Mouse (Mus musculus): ENCODE measurements at regions not wholly inside any gene's neighbourhood (a gene's known extent, or its start where the extent isn't known, plus 50 kb on each side); places are given as distances from the start of the nearest gene placed in this dataset.

DNA sequence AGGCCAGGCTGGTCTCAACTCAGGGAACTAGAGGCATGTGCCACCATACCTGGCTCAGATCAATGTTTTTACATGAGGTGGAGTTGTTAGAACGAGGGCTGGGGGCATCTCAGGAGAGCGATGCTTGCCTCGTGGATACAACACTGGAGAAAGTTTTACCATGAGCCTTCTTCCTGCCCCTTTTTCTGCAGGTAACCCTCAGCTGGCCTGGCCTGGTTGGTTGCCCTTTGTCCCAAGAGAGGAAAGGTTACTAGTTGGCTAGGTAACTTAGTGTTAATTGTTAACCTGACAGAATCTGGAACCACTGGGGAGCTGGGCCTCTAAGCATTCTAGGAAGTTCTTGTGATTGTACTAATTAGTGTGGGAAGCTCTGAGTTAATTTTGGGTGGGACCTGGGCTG, 81.0 kb upstream of the Sertad2 start:
- no peak for DNase-seq (ENCODE audit: inconsistent ontology term)

DNA sequence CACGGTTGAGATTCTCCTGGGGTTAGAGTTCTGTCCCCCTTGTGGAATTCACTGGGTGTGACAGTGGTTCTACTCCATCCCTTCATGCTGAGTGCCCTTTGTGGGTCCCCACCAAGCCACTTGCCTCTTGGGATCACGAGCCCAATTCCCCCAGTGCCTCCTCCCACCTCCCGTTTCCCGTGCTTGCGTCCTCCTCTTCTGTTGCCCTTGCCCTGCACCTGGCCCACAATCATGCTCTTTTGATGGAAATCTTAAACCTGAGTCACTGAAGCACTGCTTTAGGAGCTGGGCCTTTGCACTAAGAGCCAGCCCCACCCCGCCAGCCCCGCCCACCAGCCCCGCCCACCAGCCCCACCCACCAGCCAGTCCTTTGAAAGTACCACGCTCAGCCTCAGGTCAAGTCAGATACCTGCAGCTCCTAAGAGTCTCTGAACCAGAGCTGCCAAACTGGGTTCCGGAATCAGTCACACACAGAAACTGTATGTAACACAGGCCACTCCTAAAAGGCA, 79.8 kb upstream of the Sertad2 start:
- no peak for DNase-seq (ENCODE audit: inconsistent ontology term)

- no peak for DNase-seq (ENCODE audit: inconsistent ontology term)
These were observed 78.5 kb upstream of the Sertad2 start for GRCm38 (mm10) chr11:20464564-20464963.

DNA sequence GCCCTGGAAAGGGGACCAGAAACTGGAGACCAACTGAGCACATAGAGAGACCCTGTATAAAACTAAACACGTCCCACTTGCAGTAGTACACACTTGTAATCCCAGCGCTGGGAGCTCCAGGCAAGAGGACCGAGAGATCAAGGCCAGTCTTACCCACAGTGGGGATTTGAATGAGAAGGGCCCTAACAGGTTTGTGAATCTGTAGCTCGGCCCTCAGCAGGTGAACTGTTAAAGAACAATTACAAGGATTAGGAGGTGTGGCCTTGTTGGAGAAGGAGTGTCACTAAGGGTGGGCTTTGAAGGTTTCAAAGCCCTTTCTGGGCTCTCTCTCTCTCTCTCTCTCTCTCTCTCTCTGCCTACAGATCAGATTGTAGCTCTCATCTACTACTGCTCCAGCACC, 76.5 kb upstream of the Sertad2 start:
- no peak for DNase-seq (ENCODE audit: inconsistent ontology term)

- DNase-seq (ENCODE audit: inconsistent ontology term), result no peak
These were observed 74.6 kb upstream of the Sertad2 start for GRCm38 (mm10) chr11:20468319-20469018.

DNA sequence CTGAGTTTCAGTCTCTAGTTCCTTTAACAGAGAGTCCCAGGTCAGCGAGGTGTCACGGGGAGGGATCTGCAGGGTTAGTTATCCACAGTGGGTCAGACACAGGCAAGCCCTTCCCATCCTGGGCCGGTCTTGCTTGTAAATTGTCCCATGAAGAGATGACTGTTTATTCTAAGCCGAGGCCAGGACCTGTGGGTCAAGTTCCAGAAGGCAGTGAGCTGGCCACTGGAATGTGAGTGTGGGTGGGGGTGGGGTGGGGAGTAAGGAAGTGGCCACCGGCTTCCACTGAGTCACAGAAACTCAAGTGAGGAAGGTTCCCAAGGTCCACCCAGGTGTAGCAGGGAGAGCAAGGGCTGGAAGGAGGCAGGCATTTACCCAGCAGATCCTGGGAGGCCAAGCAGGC, 73.7 kb upstream of the Sertad2 start:
- peak; percentile 51 for DNase-seq (ENCODE audit: inconsistent ontology term)

GRCm38 (mm10) chr11:20470396-20470795, 72.7 kb upstream of the Sertad2 start:
- DNase-seq (ENCODE audit: inconsistent ontology term), result no peak

DNA sequence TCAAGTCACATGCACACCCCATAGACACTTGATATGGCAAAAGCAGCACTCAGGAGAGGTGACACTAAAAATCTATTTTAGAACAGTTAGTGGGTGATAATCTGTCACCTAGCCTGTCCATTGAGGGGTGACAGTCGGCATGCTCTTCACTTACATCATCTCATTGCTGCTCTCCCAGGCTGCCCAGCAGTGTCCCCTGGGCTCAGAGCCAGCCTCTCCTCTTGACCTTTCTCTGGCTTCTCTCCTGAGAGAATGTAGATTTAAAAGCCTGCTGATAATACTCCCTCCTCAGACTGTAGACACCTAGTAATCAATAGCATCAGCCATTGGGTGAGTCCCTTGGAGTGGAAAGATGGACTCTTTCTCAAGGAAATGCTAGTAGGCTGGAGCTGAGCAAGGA, 70.7 kb upstream of the Sertad2 start:
- DNase-seq (ENCODE audit: inconsistent ontology term), result no peak

GRCm38 (mm10) chr11:20475629-20476028, 67.4 kb upstream of the Sertad2 start:
- DNase-seq (ENCODE audit: inconsistent ontology term), result no peak

DNA sequence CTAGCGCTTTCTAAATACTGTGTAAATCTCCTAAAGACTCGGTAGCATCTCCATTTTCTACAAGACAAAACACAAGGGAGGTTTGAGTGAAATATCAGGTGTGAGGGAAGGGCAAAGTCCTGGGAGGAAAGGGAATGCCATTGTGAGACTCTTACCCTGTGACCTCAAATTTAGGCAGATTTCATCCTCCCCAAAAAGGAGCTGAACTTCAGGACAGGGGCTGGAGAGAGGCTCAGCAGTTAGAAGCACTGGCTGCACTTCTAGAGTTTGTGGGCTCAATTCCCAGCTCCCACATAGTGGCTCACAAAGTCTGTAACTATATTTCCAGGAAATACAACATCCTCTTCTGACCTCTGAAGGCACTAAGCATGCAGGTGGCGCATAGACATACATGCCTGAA, 66.6 kb upstream of the Sertad2 start:
- DNase-seq (ENCODE audit: inconsistent ontology term), result no peak

GRCm38 (mm10) chr11:20477183-20478037, 65.6 kb upstream of the Sertad2 start:
- DNase-seq (ENCODE audit: inconsistent ontology term), result peak; percentile 93

- no peak for DNase-seq (ENCODE audit: inconsistent ontology term)
These were observed 62.4 kb upstream of the Sertad2 start for GRCm38 (mm10) chr11:20480632-20481031.

DNA sequence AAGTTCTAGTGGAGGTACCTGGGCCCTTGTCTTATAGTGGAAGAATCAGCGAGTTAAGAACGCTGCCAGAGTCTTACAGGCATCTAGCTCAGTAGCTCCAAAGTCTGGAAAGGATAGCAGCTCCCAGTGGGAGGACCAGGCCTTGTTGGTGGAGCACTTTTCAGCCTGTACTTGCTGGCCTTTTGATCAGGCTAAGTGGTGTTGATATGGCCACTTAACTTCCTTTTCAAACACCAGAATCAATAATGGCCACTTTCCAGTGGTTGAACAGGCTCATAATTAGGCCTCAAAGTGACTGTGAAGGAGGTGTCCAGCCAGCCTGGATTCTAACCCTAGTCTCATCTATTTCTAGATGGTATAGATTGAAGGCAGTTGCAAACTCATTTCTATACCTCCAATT, 57.7 kb upstream of the Sertad2 start:
- no peak for DNase-seq (ENCODE audit: inconsistent ontology term)

Measured in Muller cell, postnatal 12 days (primary cell).